Mouse (Mus musculus) mammary gland, adult 2 months (tissue): ENCODE data around the gene Csrnp2. TPM values are rescaled to one million over a fixed set of nuclear protein-coding genes. Genes with fewer than 3 reads are reported as not detected.

Experiments used
- polyA plus RNA-seq: library from polyadenylated mRNA; depleted of rRNA; stranded (reverse); fragments of >200 nt; gene quantifications from 2 replicates; pipeline ENCODE4 v1.2.3, GENCODE M21; 2012; ENCODE audit warnings: low replicate concordance; rRNA removed

Gene Csrnp2
- 3.3 and 3.9 TPM in 2 replicates for polyA plus RNA-seq

DNA sequence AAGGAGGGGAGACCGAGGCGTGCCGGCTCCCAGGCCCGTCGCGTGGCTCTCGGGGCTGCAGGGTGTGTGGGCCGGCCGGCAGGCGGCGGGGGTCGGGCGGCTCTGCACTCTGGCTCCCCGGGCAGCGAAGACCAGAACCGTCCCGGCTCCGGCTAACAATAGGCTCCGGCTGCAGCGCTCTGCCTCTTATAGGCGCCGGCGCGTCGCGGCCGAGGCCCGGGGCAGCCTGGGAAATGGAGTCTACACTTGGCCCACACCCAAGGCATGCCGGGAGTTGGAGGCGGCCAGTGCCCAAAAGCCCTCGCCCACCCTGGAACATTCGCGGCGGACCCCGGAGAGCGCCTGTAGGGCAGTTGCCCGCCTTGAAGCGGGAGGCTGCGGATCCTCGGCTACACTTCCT lies at the start of gene Csrnp2:
TSS of gene Csrnp2 (minus strand) at position 387 of the 400 bp plus-strand sequence.

DNA sequence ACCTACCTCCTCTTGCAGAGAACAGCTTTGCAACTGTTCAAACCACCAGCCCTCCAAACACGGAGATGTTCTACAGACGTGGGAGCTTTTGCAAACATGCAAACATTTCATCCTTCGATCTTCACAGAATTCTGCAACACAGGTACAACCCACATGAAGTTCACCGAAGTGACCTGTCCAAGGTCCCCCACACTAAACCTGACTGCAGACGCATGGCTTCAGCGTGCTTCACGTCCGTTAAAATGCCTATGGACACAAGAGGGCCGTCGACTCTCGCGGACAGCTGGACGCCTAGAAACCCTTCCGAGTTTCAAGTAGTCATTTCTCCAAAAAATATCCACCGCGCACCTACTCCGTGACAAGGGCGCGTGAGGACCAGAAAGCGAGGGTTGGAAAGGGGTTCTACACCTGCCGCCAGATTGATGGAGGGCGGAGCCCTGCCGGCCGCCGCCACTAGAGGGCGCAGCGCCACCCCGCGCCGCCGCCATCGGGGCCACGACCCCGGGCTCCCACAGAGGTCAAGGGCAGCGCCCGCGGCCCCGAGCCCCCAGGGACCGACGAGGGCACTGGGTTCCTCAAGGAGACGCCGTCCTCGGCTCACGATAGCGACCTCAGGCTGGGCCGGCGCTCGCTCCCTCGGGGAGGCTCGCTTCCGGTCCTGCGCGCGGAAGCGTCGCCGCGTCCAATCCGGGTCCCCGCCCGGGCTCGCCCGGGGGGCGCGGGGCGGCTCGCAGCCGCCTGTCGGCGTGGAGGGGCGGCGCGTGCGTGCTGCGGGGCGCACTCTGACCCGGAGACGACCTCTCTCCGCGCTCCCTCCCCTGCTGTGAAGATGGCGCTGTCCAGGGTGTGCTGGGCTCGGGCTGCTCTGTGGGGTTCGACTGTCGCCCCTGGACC lies 26.7 kb downstream of the Csrnp2 start, which contains the start of gene Letmd1:
TSS of gene Letmd1 (plus strand) at position 729 of the 894 bp plus-strand sequence.

Other genes with a start within 250 kb of the Csrnp2 start
- gene Tmprss12, start 214.7 kb downstream of the Csrnp2 start, polyA plus RNA-seq = not detected in 2 replicates
- 70.9 and 96.7 TPM in 2 replicates for gene Mettl7a1, start 191.3 kb downstream of the Csrnp2 start, polyA plus RNA-seq
- 0.22 TPM in 1 of 2 replicates, not detected in the other for gene Mettl7a3, start 160.6 kb downstream of the Csrnp2 start, polyA plus RNA-seq
- not detected in 2 replicates for gene Methig1, start 142.3 kb downstream of the Csrnp2 start, polyA plus RNA-seq
- gene Mettl7a2, start 142.3 kb downstream of the Csrnp2 start, polyA plus RNA-seq = not detected in 2 replicates
- not detected in 2 replicates for gene Higd1c, start 130.9 kb downstream of the Csrnp2 start, polyA plus RNA-seq
- not detected in 2 replicates for gene Gm5475, start 73.3 kb downstream of the Csrnp2 start, polyA plus RNA-seq
- gene Slc11a2, start 70.4 kb downstream of the Csrnp2 start, polyA plus RNA-seq = 26.7 and 38.8 TPM in 2 replicates
- 61.8 and 111 TPM in 2 replicates for gene Letmd1, start 26.5 kb downstream of the Csrnp2 start, polyA plus RNA-seq
- 6.5 and 9.5 TPM in 2 replicates for gene Tfcp2, start 56.5 kb upstream of the Csrnp2 start, polyA plus RNA-seq
- 23.0 and 46.9 TPM in 2 replicates for gene Pou6f1, start 104.5 kb upstream of the Csrnp2 start, polyA plus RNA-seq
- 796 and 920 TPM in 2 replicates for gene Dazap2, start 119.9 kb upstream of the Csrnp2 start, polyA plus RNA-seq
- gene Smagp, start 141.5 kb upstream of the Csrnp2 start, polyA plus RNA-seq = 44.9 and 68.9 TPM in 2 replicates
- gene Bin2, start 174.1 kb upstream of the Csrnp2 start, polyA plus RNA-seq = 22.7 and 60.2 TPM in 2 replicates
- gene Cela1, start 192.4 kb upstream of the Csrnp2 start, polyA plus RNA-seq = 13.4 and 28.3 TPM in 2 replicates
- 5.8 and 12.7 TPM in 2 replicates for gene Galnt6, start 233.9 kb upstream of the Csrnp2 start, polyA plus RNA-seq